Mouse (Mus musculus) B cell, adult 2 months (primary cell): Measurements from ENCODE around the gene Spsb3.

Experiments used
- DNase-seq, 2 experiments: peaks; one replicate each; pipeline ENCODE4 v3.0.0; 2022

Spsb3 gene

GRCm38 (mm10) chr17:24886134-24886931, at the start of gene Spsb3, which contains the start of gene Nubp2:
Gene Spsb3 (plus strand): TSS chr17:24886643.
Gene Nubp2 (minus strand): TSS chr17:24886349.
- peak; percentile 96 to 97 for DNase-seq

DNA sequence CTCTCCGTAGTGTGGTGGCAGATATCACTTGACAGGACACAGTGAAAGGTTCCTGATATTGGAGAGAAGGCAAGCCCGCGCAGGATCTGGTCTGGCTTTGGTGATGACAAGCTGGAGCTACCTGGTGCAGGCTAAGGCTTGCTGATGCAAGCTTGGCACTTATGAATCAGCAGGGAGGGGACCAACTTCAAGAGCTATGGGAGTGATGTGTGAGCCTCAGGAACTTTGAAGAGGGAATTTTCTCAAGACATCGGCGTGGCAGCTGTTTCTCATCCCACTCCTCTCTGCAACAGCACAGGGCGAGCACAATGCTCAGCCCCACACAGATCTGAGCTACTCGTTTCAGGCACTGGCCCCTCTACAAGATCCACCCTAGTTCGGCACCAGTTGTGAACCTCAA, 46.6 kb upstream of the Spsb3 start, which contains the start of gene Hagh:
Gene Hagh, plus strand, starts transcription at position 302 of the 400 bp plus-strand sequence.
- DNase-seq = no peak

DNA sequence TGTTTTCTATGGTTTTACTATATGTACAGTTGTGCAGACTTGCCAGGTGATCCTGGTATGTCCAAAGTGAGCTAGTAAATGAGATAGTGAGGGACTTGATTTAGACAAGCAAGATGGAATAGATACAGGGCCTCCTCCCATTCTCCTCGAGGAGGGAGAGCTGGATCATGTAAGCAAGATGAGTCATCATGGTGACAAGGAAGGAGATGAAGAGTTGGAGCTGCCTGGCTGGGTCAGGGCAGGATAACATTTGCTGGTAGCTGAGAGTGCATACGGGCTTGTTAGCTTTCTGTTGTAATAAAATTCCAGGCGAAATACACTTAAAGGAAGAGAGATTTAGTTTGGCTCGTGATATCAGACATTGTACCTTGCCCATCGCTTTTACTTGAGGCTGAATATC, 46.1 kb upstream of the Spsb3 start:
- no peak for DNase-seq

GRCm38 (mm10) chr17:24841133-24841532, 45.3 kb upstream of the Spsb3 start:
- DNase-seq = peak; percentile 48

GRCm38 (mm10) chr17:24842631-24843030, 43.8 kb upstream of the Spsb3 start:
- no peak for DNase-seq

GRCm38 (mm10) chr17:24844525-24844924, 41.9 kb upstream of the Spsb3 start:
- no peak for DNase-seq

GRCm38 (mm10) chr17:24847386-24847785, 39.1 kb upstream of the Spsb3 start:
- no peak for DNase-seq

DNA sequence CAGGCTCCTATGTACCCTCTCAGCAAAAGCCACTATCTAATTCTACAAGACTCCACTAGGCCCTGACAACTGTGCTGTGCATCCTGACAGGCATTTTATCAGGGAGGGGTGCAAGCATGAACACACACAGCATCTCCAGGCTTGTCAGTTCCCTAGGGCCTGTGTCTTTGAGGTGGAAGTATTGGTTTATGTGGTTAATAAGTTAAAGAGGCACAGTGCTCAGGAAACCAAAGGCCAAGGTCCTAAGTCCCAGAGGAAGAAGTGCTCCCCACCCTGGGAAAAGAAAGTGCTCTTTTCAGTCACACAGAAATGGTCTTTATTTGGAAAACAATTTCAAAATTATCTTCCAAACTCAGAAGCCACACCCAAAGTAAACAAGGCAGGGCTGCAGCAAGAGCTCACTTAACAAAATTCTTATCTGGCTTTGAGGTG, 37.8 kb upstream of the Spsb3 start:
- no peak for DNase-seq

DNA sequence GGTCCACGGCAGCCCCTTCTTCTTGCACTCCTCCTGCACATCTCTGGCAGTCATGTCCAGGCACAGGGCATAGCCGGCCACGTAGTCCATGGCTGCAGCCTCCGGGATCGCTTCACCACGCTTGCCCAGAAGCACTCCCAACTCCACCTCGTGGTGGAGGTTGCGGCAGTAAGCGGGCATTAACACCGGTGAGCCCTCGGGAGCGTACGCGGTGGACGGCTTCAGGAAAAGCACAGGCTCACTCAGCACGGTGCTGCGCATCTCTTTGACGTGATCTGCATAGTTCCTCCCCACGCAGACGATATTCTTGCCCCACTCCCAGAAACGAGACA, 36.7 kb upstream of the Spsb3 start:
- DNase-seq = no peak

DNA sequence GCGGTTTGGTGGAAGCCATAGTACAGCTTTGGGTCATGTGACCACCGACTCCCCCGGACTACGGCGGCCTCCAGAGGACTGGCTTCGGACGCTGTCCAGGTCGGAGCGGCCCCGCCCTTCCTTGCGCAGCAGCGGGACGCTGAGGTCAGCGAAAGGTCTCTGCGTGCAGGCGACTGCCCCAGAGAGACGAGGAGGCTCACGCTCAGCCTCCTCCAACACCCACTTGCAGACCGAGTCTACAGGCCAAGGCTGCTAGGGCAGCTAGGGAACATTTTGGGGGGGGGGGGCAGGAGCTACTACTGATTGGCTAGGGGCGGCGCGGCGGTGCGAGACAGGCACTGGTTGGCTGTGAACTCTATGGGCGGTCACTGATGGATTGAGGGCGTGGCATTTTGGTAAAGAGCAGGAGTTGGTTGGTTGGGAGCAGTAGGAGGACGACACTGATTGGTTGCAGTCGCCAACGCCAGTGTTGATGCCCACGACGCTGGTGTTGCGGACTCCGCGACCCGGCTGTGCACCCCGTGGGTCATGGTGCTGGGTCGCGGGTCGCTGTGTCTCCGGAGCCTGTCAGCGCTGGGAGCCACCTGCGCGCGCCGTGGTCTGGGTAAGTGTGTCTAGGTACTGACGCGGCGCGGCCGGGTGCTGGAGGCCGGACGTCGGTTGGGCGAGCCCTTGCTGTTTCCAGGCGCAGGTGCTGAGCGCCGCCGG, 36.2 kb upstream of the Spsb3 start, which contains the start of gene Fahd1:
Gene Fahd1, minus strand, starts transcription at position 300 of the 708 bp plus-strand sequence.
- DNase-seq = peak; percentile 89 to 92

DNA sequence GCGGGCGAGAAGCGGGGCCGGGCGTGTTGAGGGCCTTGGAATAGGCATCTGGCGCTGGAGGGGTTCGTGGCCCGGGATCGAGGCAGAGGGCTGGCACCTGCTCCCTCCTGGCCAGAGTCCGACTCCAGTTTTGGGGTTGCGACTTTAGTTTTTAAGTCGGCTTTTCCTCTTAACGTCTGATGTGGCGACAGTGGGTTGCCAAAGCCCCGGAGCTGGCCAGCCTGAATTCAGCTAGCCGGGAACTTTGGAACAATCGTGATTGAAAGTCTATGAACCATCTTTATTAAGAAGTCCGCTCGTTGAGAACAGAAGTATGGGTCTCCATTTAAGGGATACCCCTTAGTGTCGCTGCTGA, 35.7 kb upstream of the Spsb3 start:
- DNase-seq = no peak

DNA sequence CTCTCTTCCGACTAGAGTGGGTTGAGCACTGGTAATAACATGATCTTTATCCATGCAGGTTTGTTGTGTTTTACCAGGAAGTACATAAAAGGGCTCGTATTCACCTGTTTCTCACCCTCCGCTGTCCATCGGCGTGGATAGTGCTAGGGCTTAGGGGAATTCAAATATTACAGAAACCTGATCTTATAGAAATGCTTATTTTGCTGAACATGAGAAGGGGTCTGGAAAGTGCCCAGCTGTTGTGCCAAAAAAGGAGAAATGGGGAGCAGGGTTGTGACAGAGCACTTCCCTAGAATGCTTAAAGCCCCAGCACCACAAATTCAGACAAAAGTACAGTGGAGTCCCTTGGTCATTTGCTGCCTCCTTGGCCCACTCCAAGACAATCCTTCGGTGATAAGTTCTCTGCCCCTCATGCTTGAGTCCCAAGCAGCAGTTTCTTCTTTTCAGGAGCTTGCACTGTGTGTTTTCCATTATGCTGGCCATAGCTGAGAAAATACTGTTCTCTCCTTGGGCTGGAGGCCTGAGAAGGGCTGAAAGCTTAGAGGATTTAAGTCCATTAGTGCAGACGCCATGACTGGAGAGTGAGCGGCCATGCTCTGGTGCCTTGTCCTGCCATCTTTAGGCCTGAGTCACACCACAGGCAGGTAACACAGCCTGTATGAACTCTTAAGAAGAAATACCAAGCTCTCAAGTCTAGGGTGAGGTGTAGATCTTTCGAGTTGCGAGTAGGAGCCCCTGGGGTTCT, 34.9 kb upstream of the Spsb3 start:
- no peak for DNase-seq

DNA sequence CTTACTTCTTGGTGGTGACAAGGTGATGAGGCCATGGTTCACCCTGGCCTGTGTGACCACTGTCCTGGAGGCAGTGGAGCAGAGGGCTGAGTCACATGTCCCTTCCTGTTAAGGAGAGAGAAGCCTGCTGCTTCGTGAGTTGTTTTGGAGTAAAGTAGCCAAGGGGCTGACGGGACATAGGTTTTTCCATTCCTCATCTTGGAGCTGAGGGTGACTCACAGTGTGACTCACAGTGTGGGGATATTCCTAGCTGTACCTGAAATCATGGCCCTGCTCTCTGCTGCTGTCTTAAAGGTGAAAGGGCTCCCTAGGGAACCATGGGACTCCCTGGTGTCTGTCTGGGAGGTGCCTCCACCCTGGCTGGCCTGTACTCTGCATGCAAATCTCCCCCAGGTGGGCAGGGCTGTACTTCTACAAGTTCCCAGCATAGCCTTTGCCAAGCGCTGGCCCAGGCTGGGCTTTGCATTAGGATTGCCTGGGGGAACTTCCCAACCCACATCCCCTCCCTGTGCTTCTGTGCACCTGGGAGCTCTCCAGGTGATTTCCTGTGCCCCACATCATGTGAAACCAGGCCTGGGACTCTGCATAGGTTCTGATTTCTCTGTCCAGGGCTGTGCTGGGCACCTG, 30.5 kb upstream of the Spsb3 start:
- no peak for DNase-seq

- DNase-seq = no peak
These were observed 29.9 kb upstream of the Spsb3 start for GRCm38 (mm10) chr17:24856589-24856988.

DNA sequence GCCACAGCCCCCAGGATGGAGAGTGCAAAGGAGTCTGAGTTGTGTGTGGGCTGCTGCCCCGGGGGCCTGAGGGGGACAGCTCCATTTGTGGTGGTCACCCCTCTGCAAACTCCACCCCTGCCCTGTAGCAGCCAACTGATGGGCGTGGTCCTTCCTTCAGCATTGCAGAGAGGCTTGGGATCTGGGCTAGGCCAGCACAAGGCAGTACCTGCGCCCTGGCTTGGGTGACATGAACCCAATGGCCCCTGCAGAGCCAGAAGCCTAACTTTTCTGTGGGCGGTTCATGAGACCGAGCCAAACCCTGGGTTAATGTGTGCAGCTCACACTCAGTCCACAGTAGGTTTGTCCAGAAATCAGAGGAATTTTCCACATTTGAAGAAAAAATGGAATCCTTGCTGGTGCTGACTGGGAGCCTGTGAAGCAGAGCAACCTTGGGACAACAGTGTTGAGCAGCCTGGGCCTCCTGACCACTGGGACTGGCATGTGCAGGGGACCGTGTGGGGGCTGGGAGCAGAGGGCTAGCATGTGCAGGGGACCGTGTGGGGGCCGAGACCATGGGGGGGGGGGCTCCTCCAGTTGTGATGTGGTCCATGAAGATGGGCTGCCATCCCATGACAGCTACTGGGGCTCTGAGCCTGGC, 28.5 kb upstream of the Spsb3 start:
- DNase-seq = no peak

- no peak for DNase-seq
These were observed 27.5 kb upstream of the Spsb3 start for GRCm38 (mm10) chr17:24858967-24859366.

DNA sequence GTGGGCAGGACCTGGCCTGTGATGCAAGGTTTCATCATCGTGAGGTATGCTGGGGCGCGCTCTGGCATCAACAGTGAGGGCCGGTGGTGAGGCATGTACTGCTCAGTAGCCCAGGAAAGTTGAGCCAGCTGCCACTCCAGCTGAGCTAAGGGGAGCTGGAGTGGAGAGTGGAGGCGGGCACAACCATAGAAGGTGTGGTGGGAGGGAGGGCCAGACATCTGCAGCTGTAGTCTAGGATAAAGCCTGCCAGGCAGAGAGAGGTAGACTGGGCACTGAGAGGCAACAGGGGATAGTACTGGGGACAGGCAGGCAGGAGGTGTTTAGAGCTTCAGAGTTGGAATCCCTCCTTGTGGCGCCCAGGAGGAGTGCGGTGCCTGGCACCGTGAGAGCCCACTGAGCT, 26.4 kb upstream of the Spsb3 start:
- DNase-seq = no peak

DNA sequence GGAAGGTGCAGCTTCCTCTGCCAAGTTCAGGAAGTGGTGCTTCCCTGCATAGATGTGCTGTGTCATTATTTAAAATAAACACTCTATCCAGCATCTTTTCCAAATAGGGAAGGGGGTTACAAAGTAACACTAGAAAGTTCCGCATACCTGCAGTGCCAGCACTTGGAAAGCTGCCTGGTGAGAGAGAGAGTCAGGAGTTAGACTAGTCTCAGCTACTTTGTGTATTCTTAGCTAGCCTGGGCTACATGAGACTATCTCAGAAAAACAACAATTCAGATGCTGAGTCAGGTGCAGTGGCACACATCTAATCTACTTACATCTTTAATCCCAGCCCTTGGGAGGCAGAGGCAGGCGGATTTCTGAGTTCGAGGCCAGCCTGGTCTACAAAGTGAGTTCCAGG, 24.7 kb upstream of the Spsb3 start:
- DNase-seq = no peak

DNA sequence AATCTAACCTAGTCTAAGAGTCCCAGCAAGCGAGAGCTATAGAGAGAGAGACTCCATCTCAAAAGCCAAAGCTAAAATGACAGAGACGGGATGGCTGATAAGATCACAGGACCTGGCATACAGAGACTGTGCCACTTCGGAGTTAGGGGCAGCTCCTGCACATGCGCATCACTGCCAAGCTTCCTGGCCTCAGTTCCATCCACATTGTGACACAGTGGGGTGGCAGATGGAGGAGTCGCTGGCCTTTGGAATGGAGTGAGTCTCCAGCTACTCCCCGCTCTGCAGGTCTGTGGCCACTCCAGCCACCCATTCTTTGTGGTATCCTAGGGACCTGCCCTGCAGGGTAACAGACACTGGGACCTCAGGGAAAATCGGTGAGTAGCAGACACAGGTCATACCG, 20.7 kb upstream of the Spsb3 start, which contains the start of gene Igfals:
Gene Igfals, plus strand, starts transcription at position 222 of the 400 bp plus-strand sequence.
- DNase-seq = no peak

GRCm38 (mm10) chr17:24867914-24868313, 18.5 kb upstream of the Spsb3 start:
- DNase-seq = no peak

DNA sequence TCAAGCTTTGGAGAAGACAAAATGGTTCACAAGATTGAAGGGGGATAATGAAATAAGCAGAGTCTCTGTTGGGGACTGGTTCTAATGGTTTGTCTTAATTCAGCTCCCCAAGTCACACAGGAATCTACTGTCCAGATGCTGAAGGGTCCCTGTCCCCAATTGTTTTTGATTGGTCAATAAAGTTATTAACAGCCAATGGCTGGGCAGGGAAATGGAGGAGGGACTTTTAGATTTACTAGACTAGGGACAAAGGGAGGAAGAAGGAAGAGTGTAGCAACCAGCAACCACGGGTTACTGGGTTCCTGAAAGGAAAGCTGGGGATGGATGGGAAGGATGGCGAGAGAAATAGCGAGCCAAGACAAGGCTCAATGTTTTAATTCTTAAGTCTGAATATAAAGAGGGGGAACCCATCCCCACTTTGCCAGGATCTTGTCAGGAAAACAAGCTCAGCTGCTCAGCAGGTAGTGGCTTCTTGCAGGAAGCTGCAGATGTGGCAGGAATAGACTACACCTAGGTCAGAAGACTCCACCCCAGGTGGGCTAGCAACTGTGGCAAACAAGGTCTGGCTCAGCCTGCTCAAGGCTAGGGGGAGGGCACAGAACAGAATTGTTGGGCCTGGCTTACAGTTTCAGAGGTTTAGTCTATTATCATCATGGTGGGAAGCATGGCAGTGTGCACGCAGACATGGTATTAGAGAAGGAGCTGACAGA, 12.6 kb upstream of the Spsb3 start:
- no peak for DNase-seq

DNA sequence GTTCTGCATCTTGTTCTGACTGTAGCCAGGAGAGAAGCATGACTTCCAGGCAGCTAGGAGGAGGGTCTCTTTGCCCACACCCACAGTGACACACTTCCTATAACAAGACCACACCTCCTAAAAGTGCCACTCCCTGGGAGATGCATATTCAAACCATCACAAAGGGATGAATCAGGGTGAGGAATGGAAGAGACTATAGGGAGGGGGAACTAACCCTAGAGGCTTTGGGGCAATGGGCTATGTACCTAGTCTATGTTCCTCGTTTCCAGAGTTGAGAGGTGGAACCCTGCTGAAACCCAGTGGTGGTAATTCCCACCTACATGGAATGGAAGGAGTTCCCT, 12.1 kb upstream of the Spsb3 start:
- DNase-seq = no peak
